Mouse (Mus musculus) naive thymus-derived CD4-positive, alpha-beta T cell, adult 2 months (primary cell): Measurements from ENCODE around the gene Rflna.
A peak's percentile ranks its signal among the peaks of the same experiment; 100 is the strongest.

Experiments used
- DNase-seq: peaks from one replicate; pipeline ENCODE4 v3.0.0-alpha.2; 2011; ENCODE audit warnings: low read depth

Rflna gene

DNA sequence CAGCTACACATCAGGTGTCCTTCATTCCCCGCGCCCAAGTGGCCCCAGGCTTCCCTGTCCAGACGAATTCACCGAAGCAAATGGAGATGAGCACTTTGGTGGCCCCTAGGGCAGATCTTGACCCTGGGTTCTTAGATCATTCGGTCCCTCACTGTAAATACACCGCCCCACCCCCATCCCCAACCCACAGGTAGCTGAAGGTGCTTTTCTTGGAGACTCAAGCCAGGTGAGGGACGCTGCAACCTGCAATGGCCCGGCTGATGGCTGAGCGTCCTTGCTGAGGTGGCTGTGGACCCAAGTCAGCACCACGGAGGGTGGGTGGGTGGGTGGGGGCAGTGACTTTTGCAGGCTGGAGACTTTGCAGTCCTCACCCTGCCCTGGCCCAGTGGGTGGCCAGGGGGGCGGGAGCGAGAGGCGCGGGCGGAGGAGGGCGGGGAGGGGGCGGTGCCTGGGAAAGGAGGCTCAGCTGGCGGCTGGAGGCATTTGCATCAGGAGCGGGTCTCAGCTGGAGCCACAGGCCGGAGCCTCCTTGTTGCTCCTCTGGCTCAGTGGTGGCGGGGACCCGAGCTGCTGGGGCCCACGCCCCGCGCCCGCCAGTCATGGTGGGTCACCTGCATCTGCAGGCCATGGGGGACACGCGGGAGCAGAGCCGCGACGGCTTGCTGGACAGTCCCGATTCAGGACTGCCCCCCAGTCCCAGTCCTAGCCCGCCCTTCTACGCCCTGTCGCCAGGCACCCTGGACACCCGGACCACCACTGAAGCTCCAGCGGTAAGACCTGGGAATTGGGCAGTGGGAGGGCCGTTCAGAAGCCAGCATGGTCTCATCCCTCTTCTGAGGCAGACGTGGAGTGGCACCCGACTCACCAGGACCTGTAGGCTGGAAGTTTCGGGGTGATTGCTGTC, at the start of gene Rflna:
Gene Rflna (plus strand): TSS at position 253 of the 904 bp plus-strand sequence.
- no peak for DNase-seq

DNA sequence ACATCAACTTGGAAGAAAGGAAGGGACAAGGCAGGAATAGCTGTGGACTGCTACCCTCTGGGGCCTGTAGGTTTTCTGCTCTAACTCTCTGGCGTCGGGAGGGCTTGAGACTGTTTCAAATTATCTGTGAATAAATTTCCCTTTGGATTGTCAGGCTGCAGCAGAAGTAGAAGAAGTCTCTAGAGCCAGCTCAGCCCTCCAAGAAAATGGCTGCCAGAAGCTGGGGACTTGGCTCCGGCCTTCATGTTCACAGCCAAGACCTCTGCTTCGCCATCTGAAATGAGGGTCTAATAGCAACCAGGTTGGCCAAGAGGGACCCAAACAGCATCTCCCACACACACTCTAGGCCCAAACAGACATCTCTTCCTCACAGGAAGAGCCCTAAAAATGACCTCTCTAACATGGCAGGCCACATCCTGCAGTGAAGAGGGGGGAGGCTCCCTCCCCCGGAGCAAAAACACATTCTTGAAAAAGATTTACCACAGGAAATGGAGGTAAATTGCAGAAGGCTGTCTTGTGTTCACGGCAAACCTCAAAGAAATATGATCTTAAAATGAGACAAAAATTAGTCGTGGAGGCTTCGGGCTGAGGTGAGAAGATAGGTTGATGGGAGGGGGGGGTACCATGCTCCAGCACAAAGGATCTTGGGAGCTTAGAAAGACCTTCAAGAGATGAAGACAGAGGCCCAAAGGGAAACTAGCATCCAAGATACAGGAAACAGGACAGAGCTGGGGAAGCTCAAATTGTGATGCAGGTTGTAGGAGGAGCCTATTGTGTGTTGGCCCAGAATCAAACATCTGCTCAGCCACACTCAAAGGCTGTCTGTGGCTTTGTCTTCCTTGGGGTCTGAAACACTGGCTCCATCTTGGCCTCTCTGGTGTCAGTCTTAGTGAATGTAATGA, 48.4 kb upstream of the Rflna start:
- peak; percentile 90 for DNase-seq

DNA sequence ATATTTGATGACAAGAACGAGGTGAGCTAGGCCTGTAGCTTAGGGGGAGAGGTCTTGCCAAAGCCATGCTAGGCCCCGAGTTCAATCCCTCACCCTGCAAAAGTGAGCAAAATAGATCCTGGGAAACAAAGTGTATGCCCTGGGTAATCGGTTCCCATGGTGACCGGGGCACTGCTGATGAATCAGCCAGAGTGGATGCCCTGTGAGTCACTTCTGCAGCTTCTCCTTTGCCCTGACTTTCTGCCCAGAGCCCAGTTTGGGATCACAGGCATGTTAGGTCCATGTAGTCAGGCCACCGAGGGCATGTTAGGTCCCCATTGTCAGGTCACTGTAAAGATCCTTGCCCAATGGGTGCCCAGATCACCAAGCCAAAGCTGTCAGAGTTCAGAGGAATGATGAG, 45.5 kb upstream of the Rflna start:
- no peak for DNase-seq

DNA sequence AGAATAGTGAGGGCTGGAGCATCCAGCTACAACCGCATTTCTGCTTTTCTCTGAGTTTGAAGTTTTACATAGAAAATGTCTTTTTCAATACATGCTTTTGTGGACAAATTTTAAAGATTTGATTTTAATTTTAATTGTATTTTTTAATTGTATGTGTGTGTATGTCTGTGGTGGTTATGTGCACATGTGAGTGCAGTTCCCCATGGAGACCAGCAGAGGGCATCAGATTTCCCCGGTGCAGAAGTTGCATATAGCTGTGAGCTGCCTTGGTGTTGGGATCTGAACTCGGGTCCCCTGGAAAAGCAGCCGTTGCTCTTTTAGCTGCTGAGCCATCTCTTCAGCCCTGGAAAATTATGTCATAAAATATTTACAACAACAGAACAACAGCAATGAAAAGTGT, 43.9 kb upstream of the Rflna start:
- DNase-seq = no peak

DNA sequence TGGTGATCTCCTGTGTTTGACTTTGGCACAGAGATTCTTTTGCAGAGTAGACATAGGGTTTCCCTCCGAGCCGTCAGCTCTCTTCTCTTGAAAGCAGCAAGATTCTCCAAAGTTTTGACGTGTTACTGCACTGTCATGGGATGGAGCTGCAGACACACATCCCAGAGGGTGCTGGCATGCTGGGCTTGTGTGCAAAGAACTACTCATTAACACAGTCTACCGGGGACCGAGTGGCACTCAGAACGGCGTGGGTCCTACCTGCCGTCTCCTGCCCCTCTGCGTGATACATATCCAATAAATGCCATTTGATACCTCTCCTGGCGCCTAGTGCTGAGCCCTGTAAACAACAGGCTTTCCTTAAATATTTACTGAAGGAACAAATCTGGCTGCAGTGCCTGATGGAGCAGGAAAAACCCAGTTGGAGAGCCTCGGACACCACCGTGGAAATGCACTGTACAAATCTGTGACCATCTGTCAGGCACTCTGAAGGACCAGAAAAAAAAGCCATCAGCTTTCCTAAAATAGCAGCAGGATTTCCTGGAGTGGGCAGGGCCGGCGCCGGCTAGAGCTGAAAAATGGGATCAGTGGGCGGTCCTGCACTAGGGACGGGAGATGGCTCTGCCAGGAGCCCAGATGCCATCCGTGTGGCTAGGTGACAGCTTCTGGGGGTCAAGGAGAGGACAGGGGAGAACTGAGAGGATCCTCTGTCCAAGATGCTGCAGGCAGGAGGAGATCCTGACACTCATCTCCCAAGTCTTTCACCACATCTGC, 42.7 kb upstream of the Rflna start:
- DNase-seq = no peak

DNA sequence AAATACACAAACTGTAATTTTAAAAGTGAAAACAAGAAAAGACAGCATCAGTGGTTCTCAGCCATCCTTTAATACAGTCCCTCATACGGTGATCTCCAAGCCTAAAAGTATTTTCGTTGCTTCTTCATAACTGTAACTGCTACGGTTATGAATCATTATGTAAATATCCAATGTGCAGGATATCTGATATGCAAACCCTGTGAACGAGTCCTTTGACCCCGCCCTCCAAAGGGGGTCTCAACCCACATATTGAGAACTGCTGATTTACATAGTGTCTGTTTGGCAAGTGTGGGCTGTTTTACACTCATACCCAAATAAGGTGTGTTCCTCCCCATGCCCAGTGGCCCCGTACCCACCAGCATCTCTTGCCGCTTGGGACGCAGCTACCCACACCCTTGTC, 41.6 kb upstream of the Rflna start:
- DNase-seq = no peak

DNA sequence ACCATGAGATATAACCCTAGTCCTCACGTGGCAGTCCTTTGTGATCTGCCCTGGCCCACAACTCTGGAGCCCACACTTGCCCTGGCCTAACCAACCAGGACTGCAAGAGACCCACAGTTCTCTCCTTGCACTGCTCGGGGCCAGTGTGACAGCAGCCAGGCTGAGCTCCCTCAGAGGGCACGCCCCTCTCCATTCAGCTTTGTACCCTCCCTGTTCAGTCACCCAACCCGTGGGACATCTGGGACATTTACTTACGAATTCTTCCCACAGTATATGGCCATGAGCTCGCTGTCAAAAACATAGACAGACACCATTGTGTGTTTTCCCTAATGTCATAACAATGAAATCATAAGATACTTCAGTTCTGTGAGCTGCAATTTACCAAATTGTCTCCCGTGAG, 40.3 kb upstream of the Rflna start:
- DNase-seq = no peak

DNA sequence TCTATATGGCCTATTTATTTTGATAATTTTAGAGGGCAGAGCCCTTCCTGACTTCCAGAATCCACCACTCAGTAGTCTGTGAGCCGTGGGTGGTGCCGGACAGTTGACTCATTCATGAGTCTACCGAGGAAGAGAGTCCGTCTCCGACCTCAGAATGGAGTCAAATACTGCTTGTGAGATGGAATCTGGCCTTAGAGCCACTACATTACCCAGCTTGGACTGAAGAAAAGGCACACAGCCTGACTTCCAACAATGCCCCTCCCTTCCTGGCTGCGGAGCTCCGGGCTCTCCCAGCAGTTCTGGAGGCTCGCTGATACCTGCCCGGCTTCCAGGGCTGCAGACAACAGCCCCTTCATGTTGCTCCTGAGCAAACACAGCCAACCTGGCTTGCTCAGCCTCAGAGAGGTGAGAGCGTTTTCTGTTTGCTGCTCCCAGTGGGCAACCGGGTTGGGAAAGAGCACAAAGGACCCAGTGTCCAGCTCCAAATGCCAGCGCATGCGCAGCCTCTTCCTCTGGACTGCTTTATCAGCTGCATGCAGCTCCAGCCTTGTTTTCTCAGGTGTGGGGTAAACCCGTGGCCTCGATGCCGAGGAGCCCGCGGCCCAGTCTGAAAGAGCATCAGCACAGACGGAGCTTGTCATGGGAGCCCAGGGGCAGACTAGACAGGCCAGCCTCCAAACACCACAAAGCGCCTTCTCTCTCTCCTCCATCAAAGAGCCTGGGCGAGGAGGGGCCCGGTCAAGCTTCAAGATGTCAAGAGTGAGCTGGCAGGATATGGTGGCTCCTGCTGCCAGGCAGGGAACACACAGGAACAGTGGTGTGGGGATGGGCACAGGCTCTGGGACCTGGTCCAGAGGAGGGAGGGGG, 39.0 kb upstream of the Rflna start:
- no peak for DNase-seq

DNA sequence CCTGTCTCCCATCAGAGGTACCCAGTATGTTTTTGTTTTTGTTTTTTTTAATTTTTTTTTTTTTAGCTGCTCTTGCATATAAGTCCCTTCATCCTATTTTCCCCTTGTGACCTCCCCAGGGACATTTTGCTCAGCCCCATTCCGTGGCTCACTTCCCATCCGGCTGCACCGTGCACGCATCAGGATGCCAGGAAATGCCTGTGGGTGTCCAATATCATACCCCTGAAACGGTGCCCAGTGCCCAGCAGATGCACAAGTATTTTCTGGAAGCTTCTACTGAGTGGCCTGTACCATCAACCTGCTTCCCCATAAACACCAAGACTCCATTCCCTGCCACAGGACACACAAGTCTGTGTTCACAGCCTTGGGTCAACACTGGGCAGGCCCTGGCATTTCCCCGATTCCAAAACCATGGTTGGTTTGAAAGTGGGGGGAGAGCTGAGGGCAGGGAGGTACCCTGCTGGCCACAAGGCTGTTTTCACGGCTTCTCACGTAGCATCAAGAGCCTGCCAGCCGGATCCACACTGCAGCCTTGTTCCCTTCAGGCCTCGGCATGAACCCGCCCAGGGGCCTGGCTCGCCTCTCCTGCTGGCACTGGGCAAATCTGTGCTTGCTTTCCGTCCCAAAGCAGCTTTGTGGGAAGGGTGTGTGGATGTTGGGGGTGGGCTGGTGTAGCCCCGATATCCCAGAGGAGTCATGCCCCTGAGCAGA, 36.2 kb upstream of the Rflna start:
- DNase-seq = no peak

DNA sequence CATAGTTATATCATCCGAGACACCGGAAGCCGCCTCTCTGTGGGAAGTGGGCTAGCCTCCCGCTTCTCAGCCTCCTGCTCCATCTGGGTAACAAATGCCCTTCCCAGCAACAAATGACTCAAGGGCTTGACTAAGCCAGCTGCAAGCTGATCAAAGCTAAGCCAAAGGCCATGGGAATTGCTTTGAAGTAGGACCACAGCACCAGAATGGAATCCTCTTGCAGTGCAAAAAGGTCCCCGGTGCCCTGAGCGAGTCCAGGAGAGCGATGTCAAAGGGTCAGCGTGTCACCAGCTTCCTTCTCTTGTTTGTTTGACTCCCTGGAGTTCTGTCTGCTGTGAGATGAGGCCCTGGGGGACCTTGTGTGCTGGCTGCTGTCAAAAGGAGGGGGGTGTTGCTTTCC, 33.2 kb upstream of the Rflna start:
- DNase-seq = no peak

DNA sequence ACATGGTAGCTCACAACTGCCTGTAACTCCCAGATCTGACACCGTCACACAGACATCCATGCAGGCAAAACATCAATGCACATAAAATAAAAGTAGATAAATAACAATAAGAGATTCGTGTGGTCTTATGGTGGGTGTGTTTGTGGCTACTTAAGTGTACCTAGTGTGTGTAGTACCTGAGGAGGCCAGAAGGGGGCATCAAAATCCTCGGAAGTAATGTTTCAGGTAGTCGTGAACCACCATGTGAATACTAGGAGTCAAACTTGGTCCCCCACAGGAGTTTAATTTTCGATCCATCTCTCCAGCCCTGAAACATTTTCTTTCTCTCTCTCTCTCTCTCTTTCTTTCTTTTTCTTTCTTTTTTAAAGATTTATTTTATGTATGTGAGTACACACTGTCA, 16.8 kb upstream of the Rflna start:
- DNase-seq = no peak

DNA sequence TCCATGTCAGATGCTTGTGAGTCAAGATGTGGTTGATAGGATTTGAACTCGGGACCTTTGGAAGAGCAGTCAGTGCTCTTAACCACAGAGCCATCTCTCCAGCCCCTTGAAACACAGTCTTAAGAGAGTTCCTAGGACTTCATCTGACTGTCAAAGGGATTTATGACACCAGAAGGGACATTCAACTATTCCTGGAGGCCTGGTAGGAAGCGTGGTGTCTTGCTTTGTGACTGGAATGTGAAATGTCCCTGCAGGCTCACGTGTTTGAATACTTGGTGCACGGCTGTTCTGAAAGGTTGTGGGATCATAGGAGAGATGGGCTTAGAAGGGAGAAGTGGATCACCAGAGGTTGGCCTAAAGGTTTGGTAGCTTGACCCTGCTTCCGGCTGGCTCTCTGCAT, 16.4 kb upstream of the Rflna start:
- no peak for DNase-seq

DNA sequence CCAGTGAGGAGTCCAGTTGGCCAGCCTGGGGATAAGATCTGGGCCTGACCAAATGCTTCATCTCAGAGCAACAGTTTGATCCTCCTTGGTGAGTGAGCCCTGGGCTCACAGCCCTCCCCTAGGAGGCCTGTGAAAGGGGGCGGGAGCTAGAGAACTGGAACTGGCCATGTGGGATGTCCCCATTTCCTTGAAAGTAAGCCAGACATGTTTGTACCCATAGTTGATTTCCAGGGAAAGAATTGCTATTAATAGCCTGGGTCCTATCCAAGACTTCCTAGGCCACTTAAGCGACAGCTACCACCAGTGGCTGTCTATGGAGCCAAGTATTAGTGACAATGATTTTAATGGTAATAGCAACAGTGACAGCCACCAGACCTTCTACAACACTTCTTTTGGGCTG, 13.3 kb upstream of the Rflna start:
- no peak for DNase-seq

DNA sequence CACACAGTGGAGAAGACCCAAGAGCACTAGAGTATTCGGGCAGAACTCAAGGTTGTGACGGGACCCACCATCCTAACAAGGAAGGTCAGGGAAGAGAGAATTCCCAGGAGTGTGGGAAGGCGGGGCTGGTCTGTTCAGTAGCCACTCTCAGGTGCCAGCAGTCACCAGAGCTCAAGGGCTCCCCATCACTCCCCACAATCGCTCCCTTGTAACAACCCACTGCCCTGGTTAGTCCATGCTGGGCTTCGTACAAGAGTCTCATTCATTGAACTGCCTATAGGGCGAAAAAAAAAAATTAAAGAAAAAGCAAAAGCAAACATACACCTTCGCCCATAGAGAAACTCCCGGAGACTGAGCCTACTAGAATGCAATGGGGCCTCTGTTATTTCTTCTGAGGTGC, 10.7 kb upstream of the Rflna start:
- no peak for DNase-seq

DNA sequence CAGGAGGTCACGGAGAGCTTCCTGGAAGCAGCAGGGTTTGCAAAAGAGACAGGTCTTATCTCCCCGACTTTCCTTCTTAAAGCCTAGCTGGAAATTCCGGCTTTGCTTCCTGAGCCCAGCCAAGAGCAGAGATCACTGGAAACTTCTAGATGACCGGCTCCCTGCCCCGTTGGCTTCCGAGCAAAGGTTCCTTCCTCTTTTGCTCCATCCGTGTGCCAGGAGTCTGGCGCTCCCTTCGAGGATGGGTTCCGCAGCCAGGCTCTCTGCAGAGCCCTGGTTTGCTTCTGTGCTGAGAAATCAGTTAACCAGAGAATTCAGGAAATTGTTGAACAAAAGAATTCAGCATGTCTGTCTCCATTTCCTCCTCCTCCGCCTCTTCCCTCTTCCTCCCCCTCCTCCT, 10.1 kb upstream of the Rflna start:
- no peak for DNase-seq

DNA sequence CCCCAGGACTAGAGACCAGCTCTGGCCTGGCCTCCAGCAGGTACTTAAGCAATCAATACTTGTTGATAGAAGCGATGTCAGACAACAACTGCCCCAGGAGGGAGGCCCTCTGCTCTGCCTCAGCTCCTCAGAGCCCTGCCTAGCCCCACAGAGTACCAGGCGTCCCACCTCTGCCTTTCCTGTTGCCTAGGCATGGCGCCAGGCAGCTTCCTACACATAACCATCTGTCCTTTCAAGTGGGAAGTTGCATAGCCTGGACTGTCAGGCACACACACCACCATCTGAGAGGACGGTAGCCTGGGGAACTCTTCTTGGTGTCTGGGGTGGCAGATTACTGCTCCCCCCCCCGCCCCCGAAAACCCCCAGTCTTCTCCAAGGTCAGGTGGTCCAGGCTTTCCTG, 6.2 kb upstream of the Rflna start:
- no peak for DNase-seq

DNA sequence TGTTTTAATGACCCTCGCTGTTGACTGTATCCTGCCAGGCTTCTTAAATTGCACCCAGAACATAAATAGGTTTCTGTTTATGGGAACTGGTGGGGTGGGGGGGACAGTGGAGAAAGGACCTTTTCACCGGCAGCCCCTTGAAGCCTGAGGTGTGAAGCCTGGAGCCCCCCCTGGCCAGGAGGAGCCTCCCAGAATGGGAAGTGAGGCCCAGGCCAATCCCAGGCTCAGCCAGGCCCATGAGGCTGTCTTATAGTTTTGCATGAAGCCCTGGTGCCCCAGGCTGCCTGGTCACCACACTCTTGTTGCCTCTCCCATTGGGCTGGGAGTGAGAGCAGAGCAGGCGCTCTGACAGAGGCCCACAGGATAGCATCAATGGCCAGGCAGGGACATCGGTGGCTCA, 5.1 kb upstream of the Rflna start:
- DNase-seq = no peak

DNA sequence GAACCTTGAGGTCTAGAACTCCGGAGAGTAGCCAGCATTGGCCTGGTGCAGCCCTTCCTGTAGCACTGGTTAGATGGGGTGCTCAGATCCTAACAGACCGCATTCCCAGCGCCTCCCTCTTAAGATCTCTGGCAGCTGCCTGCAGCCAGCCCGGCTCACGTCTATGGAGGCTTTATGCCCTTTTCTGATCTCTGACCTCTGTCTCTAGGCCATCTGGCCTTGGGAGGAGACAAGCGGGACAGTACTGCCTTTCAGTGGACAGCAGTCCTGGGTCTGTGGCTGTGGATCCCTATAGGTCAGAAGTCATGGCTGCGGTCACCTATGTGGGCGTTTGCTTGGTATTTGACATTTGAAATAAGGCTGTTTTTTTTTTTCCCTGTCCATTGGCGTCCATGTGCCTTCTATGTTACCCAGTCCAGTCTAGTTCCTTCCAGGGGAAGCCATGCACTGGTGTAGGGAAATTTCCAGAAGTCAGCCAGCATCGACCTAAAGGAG, 2.2 kb upstream of the Rflna start:
- no peak for DNase-seq

DNA sequence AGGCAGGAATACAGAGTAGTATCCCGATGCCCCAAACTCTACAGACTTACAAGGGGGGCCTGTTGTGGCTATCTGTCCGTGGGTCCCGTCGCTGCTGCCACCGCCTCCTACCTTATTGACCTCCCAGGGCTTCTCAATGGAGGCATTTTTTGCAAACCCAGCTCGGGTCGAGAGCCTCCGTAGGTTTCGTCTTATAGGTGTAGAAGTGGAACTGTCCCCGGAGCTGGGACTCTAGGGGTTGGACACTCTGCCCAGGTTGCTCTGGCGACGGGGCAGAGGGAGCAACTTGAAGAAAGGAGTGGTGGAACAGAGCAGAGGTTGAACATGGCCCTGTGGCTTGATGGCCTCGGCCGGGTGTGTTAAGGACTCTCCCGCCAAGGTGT, 843 bp downstream of the Rflna start:
- no peak for DNase-seq

DNA sequence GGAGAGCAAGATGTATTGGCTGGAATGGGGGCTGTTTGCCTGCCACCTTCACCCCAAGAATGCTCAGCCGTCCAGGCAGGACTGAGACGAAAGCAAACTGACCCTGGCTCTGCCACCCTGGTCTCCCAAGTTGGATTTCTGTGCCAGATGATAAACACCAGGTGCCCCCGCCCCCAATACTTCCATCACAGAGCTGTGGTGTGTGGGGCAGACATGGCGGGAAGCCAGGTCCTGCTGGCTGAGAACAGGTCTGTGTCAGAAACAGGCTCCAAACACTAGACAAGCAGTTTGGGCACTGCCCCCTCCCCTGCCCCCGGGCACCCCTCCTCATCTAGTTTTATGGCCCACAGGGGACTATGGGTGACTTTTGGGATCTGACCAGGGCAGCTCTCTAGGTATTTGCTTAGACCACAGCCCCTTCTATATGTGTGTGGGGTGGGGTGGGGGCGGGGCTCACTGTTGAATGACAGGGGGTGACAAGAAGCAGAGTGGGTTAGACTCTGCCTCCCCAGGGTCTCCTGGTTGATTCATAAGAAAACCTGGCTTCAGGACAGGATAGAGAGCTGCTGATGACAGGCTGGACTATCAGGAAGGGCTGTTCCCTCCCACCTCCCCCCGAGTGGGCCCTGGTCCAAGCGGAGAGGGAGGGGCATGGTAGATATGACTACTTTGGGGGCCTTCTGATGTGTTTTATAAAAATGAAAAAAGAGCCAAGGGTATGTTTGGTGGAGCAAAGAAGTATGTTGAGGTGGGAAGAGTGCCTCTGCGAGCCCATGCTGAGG, 3.0 kb downstream of the Rflna start:
- DNase-seq = no peak
